Mouse (Mus musculus): ENCODE data around the gene Cd36.

The Cd36 gene

DNA sequence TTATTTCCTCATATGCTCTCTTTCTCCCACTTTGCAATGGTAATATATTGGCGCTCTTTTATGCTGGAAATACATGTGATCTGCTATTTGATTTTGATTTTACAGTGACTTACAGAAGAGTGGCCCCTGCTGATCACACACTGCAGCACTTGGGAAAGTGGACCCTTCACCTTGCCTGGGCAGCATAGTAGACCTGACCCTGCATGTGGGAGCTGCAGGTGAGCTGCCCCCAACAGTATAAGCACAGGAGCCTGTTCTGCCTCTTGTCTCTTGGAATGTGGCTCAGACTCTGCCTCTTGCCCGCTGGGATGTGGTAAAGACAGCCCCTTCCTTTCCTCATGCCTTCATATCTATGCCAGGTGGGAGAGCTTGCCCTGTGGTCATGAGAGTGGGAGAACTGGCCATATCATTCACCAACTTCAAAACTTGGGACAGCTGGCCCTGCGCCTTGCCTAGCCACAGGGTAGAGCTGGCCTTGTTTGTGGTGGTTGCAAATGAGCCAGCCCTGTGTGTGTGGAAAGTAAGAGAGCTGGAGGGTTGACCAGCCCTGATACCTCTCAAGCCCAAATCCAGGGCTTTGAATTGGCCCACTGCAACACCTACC lies 81.7 kb downstream of the Cd36 start:
- DNase-seq (ENCODE audit: low read depth): no peak

DNA sequence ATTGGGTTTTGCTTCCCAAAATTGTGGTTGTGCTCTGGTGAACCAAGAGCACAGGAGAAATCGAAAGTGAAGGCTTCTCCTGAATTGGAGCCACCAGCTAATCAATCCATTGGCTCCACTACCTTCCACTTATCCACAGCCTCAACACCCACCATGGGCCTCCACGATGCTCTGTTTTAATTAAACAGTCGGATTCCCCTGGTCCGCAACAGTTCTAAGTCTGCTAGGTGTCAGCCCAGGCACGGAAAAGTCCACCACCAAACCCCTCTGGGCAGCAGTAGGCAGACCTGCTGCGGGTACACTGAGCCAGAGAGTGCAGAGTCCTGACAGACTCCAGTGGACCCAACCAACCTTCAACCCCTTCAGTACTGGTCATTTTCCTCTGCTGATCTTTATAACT lies 112.0 kb downstream of the Cd36 start:
- peak; percentile 89 for DNase-seq (ENCODE audit: low read depth)

DNA sequence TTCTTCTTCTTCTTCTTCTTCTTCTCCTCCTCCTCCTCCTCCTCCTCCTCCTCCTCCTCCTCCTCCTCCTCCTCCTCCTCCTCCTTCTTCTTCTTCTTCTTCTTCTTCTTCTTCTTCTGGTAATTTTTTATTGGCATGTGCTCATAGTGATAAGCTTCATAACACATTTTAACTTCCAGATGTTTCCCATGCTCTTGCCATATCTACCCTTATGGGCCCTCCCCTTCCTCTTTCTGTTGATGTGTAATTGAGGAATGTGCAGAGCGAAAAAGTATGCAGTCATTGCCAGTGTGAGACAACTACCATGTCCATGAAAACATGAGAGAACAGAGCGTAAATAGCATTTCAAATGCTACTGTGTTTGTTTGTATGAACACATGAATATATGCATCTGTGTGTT lies 118.3 kb downstream of the Cd36 start:
- DNase-seq (ENCODE audit: low read depth): no peak

DNA sequence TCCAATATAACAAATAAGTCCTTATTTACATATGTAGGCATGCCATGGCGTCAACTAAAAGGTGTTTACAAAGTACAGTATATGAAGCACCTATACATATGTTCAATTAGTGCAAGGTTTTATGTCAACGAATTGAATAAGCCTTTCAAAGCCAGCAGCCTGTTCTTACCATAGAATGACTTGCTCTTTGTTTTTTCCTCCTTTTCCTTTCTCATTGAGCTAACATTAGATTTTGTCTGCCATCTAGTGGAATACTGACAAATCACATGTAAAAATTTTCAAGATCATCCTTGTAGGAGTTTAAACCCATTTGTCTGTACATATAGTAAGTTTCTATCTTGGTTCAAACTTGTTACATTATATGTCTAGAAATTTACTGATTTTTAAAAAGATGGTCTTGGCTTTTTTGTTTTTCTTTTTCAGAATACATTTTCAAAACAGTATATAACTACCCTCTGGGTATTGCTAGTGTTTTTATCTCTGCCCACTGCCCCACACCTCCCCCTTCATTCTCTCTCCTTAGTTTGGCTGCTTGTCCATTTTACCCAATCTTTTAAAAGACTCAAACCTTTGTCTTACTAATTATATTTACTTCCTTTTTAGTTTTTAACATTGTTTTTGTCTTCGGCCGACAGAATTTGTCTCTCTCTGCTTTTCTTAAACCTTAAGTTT lies 122.5 kb downstream of the Cd36 start:
- peak; percentile 7 for DNase-seq (ENCODE audit: low read depth)

DNA sequence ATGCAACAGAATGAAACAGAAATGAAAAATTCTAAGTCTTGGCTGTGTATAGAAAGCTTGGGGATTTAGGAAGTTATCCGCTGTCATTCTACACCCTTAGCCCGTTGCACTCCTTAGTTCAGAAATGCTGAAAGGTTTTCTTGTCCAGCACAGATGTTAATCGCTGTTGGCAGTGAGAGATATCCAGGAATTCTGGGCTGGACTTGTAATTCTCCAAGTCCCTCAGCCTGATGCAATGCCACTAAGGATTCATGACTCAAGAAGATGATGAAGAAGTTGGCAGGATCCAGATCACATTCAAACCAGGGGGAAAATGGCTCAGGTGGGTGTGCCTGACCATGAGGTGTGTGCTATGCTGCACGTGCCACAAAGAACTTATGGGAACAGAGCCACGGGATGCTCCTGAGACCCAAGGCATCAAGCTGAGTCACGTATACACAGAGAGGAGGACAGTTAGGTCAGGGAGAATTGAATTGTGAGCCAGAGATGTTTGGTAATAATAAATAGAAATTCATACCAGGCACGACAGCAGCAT lies 135.1 kb downstream of the Cd36 start:
- no peak for DNase-seq (ENCODE audit: low read depth)

DNA sequence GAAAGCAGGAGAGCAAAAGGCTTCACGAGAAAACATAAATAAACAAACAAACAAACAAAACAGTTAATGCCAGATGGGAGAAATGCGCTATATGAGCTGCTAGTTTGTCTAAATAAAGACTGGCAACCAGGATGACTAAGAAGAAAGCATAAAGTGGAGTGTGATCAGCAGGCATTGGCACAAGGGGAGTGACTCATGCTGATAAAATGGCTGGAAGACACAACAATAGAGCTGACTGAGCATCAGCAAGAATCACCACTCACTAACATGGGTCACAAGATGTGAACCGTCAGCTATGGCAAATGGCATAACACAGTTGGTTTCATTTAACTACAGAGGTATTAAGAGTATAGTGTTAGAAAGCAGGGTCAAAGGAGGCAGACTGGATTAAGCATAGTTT lies 140.3 kb downstream of the Cd36 start:
- no peak for DNase-seq (ENCODE audit: low read depth)

DNA sequence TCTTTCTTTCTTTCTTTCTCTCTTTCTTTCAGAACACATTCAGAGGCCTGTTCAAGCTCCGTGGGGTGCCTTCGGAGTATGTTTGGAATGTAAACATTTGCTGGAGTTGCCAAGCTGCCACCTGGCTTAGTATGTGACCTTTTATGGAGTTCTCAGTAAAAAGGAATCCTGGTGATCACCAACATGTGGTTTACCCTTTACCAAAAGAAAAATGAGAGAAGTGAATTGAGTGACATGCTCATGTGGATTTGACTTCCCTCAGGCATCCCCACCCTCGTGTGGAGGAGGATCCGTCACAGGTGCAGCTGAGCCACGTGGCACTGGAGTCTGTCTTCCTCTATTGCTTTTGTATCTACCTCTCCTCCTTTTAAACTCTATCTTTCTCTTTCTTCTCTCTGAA lies 141.5 kb downstream of the Cd36 start:
- no peak for DNase-seq (ENCODE audit: low read depth)

DNA sequence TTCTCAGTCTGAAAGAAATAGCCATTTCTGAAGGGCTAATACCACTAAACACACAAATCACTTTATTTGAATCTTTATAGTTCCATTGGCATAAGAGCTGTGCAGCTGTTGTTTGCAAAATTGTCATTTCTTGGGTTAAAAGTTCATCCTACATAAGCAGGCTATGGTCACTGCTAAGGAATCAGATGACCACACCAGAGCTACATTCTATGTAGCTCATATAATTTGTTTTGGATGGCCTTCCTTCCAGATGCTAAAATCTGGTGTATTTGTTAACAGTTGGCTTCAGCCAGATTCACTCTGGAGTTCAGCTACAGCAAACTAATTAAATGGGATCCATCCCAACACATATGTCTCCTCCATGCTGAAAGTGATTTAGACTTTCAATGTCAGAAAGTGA lies 142.1 kb downstream of the Cd36 start:
- DNase-seq (ENCODE audit: low read depth): no peak

DNA sequence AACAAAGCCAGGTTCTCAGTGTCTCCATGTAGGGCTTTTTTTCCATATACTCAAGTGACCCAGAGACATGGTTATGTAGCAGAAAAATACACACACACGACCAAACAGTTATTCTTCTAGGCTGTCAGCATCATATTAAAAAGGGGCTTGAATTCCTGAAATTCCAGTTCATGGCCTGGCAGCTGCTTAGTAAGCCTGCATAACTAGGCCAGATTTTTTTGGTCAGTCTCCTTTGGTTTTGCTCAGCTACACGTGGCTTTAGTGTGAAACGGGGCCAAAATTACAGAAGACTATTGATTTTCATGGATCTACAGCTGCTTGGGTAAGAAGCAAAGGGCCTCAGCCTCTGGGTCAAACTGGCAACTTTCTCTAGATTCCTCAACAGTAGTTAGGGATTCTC lies 148.8 kb downstream of the Cd36 start:
- no peak for DNase-seq (ENCODE audit: low read depth)
